Mouse (Mus musculus): ENCODE results near the gene Zp2.

Zp2 gene

DNA sequence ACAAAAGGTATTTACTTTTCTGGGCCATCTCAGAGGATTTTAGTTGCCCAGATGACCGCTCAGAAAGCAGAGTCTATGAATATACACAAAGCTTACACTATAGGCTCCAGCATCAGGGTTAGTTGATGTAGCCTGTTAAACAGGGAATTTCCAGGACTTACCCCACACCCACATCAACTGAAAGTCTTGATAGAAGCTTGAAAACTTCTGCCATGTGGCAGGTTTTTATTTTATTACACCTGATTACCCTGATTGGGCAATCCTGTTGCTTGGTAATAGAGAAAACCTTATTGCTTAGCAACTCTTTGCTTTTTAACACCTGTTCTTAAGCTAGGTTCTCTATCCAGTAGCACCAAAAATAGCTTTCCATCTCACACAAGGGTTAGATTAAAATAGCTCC is 2.3 kb downstream of the Zp2 start:
- DNase-seq (ENCODE audit: low spot score in 2 of 2), result no peak

DNA sequence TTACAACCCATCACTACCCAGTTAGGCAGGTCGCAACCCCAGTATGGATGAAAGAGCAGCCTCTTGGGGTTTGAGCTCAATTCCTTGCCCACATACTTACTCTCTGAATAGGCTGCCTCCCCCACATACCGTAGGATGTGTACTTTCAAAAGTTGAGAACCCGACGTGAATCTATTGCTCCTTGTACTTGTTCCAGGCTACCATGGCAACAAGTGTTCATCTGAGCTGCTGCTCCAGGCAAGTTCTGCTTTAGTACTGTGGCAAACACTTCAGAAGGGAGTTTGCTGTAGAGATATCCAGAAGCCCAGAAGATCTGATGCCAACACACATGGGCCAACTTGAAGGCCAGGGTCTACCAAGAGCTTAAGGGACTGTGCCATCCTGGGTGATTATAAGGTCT is 16.1 kb downstream of the Zp2 start:
- no peak for DNase-seq (ENCODE audit: low spot score in 2 of 2)

DNA sequence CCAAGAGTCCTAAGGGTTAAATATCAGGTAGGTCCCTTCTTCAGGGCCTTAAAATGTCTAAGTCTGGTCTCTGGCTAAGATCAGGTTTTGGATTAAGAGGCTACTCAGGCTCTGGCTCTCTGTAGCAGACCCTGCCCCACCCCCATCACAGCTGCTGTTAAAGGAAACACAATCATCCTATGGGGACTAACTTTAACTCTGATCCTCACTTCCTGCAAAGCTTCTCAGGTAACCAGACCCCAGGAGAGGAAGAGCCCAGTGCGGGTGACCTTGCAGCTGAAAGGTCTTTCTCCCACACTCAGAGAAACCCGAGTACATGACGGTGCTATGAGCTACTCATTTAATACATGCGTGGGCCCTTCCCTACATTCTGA is 17.4 kb downstream of the Zp2 start:
- DNase-seq (ENCODE audit: low spot score in 2 of 2), result no peak

DNA sequence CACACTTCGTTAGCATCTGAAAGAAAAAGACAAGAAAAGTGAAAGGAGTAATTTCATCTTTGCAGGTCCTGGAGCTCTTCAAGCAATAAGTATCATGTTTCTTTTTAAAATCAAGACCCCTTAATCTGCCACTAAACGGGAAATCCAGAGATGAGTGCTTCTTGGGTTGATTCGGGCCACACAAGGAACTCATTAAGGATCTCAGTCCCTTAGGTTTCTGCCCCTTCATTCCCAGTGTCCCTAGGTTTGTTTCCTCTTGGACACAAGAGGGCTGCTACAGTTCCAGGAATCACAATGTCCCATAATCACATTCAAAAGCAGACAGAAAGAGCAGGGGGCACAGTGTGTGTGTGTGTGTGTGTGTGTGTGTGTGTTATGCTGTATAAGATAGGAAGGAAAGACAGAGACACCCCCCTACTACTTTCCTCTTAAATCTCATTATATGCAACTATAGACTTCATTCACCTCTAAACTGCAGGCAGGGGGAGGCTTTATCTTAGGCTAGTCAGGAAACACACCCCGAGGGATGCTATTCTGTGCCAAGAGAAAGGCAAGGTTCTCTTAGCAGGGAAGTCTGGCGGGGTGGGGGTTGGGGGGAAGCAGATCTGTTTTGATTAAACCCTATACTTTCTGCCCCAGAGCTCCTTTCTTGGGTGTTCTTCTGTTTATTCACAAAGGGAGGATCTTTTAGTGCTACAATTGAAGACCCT is 18.0 kb downstream of the Zp2 start:
- no peak for DNase-seq (ENCODE audit: low spot score in 2 of 2)

DNA sequence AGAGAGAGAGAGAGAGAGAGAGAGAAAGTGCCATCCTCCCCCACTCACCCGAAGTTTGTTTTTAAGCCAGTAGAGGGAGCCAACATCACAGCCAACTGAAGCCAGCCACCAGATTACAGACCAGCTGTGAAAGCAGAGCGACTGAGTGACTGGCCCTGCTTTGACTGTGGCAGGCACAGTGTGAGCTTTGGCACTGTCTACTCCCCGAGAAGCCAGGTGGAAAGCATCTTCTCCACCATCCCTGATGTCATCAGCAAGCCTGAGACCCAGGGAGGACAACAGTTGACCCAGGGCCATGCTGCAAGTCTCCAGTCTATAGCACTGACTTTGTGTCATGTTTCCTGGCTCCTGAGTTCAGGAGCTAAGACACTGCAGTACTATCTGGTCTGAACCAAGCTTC is 20.2 kb downstream of the Zp2 start:
- DNase-seq (ENCODE audit: low spot score in 2 of 2), result peak; percentile 65

DNA sequence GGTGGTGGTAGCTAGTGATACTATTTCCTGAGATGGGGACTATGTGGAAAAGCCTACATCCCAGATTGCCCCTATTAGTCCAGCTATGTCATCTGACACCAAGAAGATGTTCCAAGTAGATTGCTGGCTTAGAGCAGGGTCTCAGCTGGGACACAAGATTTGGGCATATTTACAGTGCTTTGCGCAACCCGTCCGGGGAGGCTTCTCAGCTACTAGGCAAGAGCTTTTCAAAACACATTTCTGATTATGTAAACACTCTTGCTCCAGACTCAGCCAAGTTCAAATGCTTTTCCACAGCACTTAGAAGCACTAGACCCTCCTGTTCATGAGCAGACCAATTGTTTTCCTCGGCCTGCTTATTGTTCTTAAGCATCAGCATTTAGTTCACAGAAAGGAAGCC is 21.3 kb downstream of the Zp2 start:
- DNase-seq (ENCODE audit: low spot score in 2 of 2), result peak; percentile 19 to 75

DNA sequence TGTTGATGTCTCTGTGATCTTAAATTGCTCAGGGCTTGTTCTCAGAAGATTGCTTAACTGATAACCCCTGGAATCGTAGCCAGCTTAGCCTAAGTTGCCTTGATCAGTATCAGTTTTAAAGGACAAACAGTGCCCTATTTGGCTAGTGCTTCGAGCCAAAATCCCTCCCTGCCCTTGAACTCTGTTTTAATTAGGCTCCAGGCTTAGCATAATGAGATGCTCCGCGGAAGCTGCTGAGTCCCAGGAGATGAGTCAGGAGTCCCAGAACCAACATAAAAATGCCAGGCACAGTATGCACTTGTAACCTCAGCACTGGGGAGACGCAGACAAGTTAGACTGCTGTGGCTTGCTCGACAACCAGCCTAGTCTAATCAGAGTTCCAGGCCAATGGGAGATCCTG is 27.6 kb downstream of the Zp2 start:
- no peak for DNase-seq (ENCODE audit: low spot score in 2 of 2)

DNA sequence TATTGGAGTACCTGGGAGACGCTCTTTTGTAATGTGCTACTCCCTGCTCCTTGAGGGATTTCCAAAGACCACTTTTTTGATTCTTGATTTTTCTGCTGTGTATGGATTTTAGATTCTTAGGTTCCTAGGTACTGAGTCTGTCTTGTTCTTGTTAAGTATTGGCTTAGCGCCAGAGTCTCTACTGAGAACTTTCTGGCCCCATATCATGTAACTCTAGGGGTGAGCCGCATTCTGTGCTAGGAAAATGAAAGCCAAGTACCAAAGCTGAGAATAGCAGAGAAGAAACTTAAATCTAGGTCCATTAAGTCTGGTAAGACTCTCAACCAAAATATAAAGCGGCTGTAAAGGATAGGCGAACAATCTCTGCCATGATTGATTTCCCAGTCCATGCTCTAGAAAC is 28.1 kb downstream of the Zp2 start:
- no peak for DNase-seq (ENCODE audit: low spot score in 2 of 2)

DNA sequence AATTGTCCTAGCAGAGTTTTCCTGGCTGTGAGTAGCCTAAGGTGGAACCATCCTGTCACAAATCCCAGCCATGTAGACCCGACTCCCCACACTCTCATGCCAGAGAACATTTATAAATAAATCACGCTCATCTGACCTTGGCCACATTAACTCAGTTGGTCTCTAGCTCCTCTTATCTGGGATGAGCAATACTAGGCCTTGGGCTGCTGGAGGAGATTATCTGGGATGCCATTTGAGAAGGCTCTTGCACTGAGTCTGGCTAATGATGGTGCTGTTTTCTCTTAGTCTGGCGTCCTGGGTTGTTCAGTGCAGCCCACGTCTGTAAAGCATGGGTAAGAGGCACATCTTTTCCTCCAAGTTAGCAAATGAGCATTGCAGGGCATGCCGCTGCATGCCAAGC is 35.4 kb downstream of the Zp2 start:
- no peak for DNase-seq (ENCODE audit: low spot score in 2 of 2)

DNA sequence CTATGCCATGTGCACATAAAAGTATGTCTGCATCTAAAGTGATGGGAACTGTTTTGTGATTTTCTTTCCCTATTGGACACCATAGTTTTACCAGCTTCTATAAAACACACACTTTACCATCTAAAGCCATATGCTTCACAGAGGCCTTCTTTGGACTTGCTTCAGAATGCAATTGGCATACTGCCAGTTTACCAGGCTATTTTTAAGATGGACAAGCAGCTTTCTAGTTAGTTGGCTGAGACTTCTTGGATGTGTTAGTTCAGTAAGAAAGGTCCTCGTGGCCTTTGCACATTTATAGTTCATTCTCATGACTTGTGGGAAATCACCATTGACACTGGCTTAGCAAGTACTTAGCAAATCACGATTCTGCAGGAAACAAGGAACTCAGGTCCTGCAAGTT is 38.7 kb downstream of the Zp2 start:
- DNase-seq (ENCODE audit: low spot score in 2 of 2), result no peak

DNA sequence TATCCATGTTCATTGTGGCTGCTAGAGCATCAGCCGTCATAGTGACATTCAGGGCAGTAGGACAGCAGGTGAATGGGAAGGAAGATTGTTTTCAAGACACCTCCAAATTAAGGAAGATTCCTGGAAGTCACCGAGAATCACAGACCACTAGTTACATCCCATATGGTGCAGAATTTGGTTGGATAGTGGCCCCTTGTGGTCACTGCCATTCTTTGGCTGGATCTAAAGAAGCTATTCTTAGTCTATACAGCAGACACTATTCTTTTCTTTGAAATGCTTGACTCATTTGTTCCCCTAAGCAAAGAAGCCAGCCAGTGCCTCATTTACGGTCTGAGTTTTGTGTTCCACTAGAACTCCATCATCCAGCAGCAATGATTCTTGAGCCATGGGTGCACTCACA is 40.1 kb downstream of the Zp2 start:
- no peak for DNase-seq (ENCODE audit: low spot score in 2 of 2)

DNA sequence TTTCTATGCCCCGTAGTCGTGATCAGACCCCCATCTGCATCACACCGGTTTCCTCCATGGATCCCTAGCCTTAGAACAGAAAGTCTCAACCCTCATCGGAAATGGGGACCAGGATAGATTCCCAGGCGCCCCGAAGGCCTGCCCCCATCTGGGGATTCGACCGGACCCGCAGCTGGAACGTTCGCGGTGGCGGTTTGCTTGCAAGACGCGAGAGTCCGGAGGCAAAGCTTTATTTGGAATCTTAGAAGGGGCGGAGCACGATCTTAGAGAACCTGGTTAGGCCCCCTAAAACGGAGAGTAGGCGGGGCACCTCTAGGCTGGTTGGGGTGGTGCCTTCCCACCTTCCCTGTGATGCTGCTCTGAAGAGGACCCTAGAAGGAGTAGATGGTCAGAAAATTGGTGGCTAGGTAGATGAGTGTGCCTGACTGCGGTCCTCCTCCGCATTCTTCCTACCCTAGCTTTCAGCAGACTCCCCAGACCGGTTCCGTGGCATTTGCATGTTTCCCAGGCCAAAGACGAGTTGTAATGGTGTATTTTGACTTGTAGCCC is 42.0 kb downstream of the Zp2 start:
- DNase-seq (ENCODE audit: low spot score in 2 of 2), result peak; percentile 64 to 65

DNA sequence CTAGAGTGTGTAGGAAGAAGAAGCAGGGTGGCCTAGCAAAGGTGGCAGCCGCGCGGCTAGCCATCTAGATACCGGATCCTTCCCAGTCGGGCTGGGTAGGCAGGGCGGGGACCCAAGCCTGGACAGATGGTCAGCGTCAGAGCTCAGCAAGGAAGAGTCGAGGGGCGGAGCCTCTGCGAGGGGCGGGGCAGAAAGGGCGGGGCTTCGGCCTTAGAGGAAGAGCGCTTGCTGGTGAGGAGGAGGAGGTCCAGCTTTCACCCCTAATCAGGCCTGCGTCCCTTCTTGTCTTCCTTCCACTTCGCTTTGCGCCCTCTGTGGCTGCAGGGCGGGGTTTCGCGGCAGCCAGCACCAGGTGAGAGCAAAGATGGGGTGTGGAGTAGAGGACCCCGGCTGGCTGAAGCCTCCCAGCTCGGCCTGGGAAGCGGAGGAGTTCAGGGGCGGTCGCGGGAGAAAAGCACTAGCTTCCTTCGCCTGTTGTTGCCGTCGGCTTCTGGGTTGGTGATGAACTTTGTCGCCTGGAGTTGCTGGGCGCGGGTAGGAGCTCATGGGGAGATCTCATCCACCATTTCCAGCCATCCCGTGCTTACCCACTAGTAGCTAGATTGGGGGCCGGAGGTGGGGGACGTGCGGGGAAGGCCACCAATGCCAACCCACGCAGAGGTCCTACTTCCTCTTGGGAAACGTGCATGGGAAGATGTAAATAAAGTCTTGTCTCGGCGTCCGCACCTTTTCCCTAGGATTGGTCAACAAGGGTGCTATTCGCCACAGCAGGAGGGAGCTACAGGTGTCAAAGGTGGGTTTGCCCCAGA is 42.7 kb downstream of the Zp2 start, which contains the start of gene Tmem159:
TSS of gene Tmem159 (plus strand) at position 190 of the 809 bp plus-strand sequence.
- DNase-seq (ENCODE audit: low spot score in 2 of 2), result peak; percentile 89 to 93

DNA sequence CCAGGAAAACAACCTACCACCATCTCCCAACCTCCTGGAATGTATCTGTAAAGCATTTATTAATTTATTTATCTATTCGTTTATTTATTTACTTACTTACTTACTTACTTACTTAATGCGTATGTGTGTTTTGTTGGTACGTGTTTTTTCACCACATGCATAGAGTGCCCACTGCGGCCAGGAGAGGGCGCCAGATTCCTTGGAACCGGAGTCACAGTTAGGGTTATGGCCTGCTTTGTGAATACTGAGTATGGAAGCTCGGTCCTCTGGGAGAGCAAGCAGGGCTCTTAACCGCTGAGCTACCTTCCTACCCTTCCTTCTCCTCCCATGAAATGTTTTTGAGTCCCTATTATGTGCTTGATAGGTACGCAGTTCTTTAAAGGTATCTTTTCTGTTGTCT is 46.7 kb downstream of the Zp2 start:
- DNase-seq (ENCODE audit: low spot score in 2 of 2), result peak; percentile 65 to 82

DNA sequence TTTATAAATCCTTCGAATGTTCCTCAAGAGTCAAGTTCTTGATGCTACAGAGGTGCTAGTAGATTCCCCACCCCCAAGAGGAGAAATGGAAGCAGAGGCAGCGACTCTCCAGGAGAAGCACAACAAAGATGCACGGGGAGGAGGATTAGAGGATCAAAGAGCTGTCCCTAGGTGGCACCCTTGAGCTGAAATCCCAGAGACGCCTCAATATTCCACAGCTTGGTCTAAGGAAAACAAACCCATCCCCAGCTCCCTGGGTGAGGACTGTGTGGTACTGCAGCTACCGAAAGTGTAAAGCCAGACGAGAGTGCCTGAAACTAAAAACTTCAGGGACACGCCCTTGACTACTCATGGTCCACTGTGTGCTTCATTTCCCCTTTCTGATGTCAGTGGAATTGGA is 47.2 kb downstream of the Zp2 start:
- peak; percentile 38 to 63 for DNase-seq (ENCODE audit: low spot score in 2 of 2)

DNA sequence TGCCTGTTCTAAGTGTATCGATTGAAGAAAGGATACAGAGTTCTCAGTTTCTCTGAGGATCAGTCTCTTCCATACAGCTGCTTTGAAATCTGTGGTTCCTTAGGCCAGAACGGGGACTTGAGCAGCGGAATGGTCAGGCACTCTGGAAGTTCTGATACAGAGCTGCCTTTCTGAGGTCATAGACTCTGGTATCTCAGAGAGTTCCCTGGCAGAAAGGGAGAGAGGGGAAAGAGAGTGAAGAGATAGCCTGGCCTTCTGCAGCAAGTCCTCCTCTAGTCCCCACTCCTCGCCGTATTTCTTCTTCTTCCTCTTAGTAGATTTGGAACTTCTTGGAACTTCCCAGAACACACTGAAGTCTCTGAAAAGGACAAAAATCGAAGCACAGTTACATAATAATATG is 49.9 kb downstream of the Zp2 start, which contains the start of gene Dnah3:
TSS of gene Dnah3 (minus strand) at position 101 of the 400 bp plus-strand sequence.
- DNase-seq (ENCODE audit: low spot score in 2 of 2), result no peak

DNA sequence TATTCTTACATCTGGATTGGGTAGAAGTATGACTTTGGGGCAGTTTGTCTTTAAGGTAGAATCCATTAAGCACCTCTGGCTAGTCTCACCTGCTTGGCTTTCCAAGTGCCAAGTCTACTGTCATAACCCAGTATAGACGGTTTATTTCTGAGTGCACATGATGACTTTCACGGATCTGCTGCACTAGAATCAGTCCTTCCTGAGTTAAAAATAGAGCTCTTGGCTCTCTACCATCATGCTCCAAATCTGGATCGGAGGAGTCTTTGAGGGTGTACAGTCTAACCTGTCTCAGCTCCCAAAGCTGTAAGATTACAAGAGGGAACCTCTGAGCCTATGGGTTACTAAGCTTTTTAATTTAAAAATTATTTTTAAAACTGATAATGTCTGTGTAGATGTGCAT is 50.9 kb downstream of the Zp2 start:
- no peak for DNase-seq (ENCODE audit: low spot score in 2 of 2)

DNA sequence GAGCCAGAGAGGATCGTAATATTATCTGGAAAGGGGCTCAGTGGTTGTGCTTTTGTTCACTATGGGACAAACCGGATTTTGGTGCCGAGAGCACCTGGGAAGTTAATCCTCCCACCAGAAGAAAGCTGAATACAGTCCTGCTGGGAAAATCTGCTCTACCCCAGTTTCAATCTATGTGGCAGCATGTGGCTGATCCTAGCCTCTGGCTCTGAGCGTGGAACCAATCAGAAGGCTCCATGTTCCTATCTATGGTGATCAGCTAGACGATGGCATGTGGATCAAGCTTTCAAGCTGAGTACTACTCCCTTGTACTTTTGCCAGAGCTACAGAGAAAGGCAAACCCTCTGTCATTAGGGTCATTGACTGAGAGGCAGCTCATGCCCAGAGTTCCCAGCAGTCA is 52.1 kb downstream of the Zp2 start:
- DNase-seq (ENCODE audit: low spot score in 2 of 2), result no peak

DNA sequence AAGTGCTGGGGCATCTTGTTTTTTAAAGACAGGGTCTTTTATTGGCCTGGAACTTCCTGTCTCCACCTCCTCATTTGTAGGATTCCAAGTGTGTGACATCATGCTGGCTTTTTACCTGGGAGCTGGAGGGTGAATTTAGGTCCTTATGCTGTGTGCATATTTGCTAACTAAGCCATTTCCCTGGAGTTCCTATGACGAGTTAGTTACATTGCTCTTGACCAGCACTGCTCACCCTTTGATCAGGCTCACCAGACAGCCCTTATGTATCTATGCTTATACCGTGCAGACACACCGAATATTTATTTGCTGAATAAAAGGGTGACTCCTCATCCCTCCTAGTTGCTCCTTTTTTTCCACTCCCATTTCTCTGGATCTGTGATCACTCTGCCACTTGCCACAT is 64.9 kb downstream of the Zp2 start:
- DNase-seq (ENCODE audit: low spot score in 2 of 2), result no peak
